Mouse (Mus musculus) thymus, adult 18-20 months (tissue): Measurements from ENCODE around the gene Cbx3.
"Not testable (repeated sequence)": the region's sequence is repeated elsewhere in the genome, so short reads cannot be mapped to it uniquely, and the experiment has no call there.

Experiments
- DNase-seq, 2 experiments: peaks; one replicate each; pipeline ENCODE4 v3.0.0; 2022; ENCODE audit warnings: mixed read lengths in 2 of 2

The Cbx3 gene

GRCm38 (mm10) chr6:51471179-51471505 lies 982 bp downstream of the Cbx3 start:
- no peak for DNase-seq

DNA sequence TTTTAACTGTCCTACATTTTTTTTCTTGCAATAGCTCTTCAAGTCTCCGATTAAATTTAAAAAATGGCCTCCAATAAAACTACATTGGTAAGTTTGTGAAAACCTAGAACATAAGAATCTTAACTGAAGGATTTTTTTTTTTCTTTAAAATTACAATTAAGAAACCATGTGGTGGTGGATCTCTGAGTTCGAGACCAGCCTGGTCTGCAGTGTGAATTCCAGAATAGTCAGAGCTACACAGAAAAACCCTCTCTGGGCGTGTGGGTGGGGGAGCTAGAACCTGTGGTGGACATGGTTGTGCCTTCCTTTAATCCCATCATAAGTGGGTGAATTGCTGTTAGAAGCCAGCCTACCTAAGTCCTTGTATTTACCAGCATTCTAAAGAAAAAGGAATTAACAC lies 1.6 kb downstream of the Cbx3 start:
- no peak for DNase-seq

GRCm38 (mm10) chr6:51472213-51472612 lies 2.1 kb downstream of the Cbx3 start:
- DNase-seq = no peak

- DNase-seq = no peak
Observed at GRCm38 (mm10) chr6:51479136-51479731, 9.1 kb downstream of the Cbx3 start.

DNA sequence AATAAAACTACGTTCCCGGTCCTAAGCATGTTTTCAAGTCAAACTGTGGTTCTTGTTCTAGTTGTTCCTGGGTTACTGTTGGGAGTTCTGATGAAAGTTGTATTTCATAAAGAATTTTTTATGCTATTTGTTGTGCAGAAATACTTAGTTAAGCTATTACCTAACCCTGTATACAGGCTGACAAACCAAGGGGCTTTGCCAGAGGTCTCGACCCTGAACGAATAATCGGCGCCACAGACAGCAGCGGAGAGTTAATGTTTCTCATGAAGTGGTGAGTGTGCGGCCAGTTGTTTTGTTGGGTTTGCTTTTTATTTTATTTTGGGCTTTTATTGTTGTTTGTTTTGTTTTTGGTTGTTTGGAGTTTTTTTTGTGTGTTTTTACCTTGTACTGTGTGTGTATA lies 11.4 kb downstream of the Cbx3 start:
- DNase-seq = no peak

GRCm38 (mm10) chr6:51483861-51484260 lies 13.7 kb downstream of the Cbx3 start:
- no peak for DNase-seq

- not testable (repeated sequence) for DNase-seq
Observed at GRCm38 (mm10) chr6:51484556-51484955, 14.4 kb downstream of the Cbx3 start.

- DNase-seq = no peak
Observed at GRCm38 (mm10) chr6:51485646-51486045, 15.5 kb downstream of the Cbx3 start.

GRCm38 (mm10) chr6:51486076-51486710 lies 16.0 kb downstream of the Cbx3 start:
- DNase-seq = no peak

- no peak for DNase-seq
Observed at GRCm38 (mm10) chr6:51486731-51487130, 16.6 kb downstream of the Cbx3 start.

DNA sequence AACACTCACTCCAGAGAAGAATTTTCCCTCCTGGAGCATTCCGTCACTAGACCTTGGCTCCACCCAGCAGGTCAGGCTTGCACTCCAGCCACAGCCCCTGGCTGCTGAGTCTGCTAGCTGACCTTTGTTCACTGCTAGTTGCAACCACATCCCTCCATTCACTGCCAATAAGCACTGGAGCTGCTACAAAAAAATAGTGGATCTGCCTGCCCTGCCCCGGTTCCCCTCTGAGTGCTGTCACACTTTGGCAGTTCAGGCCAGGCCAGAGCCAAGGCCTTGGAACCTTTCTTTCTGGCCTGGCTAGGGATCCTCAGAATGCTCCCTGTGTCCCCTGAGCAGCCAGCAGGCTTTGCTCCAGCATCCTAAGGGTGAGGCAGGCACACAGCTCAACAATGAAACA lies 19.6 kb downstream of the Cbx3 start:
- DNase-seq = no peak

DNA sequence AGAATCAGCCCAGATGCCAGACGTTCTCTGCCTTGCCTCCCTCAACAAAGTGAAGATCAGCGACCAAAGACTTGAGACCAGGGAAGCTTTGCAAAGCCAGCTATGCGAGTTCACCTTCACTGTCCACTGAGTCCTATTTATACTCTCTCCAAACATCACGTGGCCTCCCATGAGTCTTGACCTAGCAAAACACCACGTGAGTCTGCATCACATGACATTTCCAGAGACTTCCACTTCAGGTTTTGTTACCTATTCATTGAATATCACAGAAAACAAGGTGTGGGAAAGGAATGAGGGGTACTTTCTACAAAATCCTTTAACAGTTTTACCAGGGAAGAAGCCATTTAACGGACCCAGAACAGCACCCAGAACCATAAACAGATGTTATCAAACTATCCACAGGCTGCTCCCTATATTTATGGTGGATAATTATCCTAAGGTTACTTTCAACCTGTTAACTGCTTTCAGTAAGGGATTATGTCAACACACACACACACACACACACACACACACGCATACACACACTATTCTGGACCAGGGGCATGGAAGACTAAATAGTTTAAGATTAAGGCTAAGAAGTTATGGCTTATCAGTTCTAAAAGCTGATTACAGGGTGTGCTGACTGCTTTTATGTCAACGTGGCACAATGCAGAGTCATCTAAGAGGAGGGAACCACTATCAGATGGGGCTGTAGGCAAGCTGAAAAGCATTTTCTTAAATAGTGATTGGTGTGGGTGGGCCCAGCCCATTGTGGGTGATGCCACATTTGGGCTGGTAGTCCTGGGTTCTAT lies 27.4 kb downstream of the Cbx3 start:
- DNase-seq = no peak

- no peak for DNase-seq
Observed at GRCm38 (mm10) chr6:51505671-51506070, 35.5 kb downstream of the Cbx3 start.

- no peak for DNase-seq
Observed at GRCm38 (mm10) chr6:51507556-51507955, 37.4 kb downstream of the Cbx3 start.

- peak; percentile 39 to 56 for DNase-seq
Observed at GRCm38 (mm10) chr6:51508750-51509648, 38.8 kb downstream of the Cbx3 start.

DNA sequence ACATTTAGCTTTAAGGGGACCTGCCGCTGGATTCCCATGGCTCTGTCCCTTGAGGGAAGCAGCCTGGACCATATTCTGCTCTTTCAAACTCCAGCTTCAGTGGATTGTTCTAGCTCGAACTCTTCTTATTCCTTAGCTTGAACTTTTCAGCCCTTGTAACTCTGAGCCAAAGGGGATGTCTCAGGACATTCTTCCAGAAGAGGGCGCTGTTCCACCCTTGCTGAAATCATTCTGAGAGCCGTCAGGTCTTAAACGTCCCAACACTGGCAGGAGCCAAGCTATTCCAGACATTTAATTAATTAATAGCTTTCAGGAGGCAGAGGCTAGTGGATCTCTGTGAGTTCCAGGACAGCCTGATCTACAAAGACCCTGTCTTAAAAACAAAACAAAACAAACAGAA lies 39.9 kb downstream of the Cbx3 start:
- peak in 1 of 2 experiments; percentile 13 for DNase-seq

DNA sequence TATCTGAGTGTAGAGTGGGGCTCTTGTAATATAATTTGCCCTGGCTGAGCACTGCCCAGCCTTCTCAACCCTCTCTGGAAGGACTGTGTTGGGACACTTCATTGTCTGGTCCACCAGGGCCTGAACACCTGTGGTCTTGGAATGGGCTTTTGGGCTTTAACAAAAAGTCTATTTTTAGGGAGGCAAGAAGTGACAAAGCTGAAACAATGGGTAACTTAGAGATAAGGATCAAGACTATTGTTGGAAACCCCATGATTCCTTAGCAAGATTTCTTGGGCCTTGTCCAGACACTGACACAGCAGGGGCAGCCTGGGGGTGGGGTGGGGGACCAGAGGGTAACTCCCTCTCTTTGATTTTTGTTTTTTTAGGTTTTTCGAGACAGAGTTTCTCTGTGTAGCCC lies 40.8 kb downstream of the Cbx3 start:
- DNase-seq = no peak

- DNase-seq = no peak
Observed at GRCm38 (mm10) chr6:51513745-51514144, 43.6 kb downstream of the Cbx3 start.

DNA sequence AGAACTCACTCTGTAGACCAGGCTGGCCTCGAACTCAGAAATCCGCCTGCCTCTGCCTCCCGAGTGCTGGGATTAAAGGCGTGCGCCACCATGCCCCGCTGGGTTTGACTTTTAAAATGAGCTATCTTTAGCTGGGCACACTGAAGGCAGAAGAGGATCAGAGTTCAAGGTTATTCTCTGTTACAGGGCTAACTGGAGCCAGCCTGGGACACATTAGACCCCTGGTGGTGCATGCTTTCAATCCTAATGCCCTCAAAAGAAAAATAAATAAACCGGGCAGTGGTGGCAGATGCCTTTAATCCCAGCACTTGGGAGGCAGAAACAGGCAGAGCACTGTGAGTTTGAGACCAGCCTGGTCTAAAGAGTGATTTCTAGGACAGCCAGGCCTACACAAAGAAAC lies 44.7 kb downstream of the Cbx3 start:
- DNase-seq = no peak

DNA sequence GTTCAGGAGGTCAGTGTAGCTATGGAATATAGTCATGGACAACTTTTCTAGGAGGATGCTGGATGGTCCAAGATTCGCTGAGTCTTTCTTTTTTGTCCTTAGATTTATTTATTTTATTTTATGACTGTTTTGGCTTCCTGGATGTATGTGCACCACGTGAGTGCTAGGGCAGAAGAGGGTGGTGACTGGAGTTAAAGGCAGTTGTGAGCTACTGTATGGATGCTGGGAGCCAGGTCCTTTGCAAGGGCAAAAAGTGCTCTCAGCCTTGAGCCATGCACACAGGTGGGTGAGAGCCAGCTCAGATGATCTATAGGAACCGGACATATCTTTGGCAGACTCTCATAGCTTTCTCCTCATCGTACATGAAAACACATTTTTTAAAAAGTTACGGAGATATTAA lies 53.1 kb downstream of the Cbx3 start:
- no peak for DNase-seq

DNA sequence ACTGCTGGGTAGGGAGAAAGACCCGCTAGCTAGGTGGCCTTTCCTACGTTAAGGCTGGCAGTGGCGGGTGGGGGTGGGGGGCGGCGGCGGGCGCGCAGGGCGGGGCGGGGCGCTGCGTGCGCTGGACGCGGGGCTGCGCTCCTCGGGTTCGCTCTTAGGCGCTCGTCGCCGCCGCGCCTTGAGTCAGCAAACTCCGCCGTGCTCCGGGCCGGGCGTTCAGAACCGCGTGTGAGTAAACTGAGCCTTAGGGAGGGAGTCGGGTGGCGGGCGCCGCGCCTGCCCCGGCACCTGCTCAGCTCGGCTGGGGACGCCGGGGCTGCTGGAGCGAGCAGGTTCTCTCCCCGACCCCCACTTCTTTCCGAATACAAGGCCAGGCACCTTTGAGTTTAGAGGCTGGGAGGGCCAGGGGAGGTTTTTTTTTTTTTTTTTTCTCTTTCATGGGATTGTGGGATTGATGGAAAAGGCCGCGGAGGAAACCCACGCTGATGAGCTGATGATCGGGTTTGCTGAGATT lies 53.7 kb downstream of the Cbx3 start, which contains the start of gene Snx10:
Snx10 (plus strand) TSS at position 95 of the 514 bp plus-strand sequence.
- DNase-seq = peak; percentile 15 to 20

GRCm38 (mm10) chr6:51524321-51524931 lies 54.3 kb downstream of the Cbx3 start:
- DNase-seq = no peak
